Mouse (Mus musculus) cortical plate, adult 2 months (tissue): ENCODE data around the gene Paox.

Experiments used
- CTCF ChIP-seq: fragments of 200-500 bp; IDR thresholded peaks from 2 replicates; pipeline ENCODE4 v1.5.1; 2011; ENCODE audit warnings: mild to moderate bottlenecking, control low read depth, low read length; ENCODE audit not compliant: insufficient read depth; ENCODE audit errors: extremely low read depth
- POLR2A ChIP-seq: fragments of 200-500 bp; IDR thresholded peaks from 2 replicates; pipeline ENCODE4 v1.6.1; 2011; ENCODE audit warnings: mild to moderate bottlenecking, low read length, control low read depth; ENCODE audit not compliant: insufficient read depth; ENCODE audit errors: extremely low read depth

GRCm38 (mm10) chr7:140170863-140171262 is 55.3 kb downstream of the Paox start:
- no peak for TF ChIP-seq CTCF
- no peak for TF ChIP-seq POLR2A
